Mouse (Mus musculus): ENCODE data around the gene Stxbp6.

Stxbp6 gene

DNA sequence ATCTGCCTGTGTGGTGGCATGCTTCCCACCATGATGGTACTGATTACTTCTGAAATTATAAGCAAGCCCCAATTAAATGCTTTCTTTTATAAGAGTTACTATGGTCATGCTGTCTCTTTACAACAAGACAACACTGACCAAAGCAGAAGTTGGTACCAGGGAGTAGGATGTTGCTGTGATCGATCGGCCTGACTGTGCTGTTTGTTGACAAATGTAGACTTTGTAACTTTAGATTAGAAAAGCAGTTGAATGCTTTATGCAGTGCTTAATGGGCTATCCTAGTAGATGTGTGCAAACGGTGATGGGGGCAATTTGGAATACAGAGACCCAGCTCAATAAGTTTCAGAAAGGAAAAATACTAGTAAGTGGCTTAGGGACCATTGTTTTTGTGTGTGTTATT is 77.6 kb downstream of the Stxbp6 start:
- DNase-seq (ENCODE audit: low spot score in 2 of 2) = no peak

DNA sequence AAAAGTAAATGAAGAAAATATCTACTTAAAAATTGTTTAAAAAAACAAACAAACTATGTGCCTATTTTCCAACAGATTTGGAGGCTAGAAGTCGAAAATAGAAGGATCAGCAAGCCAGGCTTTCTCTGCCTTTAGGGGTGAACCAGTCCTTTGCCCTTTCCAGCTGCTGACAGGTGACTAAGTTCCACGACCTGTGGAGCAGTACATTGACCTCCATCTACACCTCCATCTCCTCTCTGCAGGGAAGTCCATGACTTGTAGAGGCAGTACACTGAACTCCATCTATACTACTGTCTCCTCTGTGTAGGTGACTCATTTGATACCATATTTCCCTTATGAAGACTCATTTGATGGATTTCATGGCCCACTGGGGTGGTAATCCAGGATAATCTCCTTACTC is 78.2 kb downstream of the Stxbp6 start:
- DNase-seq (ENCODE audit: low spot score in 2 of 2) = no peak

DNA sequence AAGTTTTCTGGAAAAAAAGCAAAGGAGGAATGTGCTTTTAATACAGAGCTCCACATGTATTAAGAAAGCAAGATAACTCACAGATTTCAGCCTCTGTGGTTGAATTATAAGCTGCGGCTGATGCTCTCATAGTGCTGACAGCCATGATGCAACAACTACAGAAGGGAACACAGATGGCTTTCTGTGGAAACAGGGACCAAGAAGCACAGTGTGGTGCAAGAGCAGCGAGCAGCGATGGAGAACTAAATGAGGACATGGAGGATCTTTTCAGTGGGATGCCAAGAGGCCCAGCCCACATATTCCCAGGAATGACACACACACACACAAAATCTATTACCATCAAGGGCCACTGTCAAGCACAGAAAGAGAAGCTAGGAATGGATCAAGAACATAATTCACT is 81.1 kb downstream of the Stxbp6 start:
- no peak for DNase-seq (ENCODE audit: low spot score in 2 of 2)

DNA sequence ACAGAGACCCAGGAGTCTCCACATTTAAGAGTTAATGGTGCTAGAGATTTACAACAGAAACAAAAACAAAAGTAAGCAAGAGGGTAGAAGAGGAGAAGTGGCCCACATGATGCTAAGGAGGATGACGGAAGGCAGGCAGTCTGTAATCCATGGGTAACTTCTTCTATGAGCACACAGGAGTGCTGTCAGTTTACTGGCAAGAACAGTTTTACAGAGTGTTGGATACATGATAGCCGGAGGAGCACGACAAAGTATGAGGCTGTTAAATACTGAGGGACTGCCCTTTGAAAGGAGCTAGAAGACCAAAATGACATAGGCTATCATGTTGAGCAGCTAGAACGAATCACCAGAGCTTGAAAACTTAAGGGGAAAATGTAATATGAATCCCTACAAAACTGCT is 81.7 kb downstream of the Stxbp6 start:
- DNase-seq (ENCODE audit: low spot score in 2 of 2) = no peak

DNA sequence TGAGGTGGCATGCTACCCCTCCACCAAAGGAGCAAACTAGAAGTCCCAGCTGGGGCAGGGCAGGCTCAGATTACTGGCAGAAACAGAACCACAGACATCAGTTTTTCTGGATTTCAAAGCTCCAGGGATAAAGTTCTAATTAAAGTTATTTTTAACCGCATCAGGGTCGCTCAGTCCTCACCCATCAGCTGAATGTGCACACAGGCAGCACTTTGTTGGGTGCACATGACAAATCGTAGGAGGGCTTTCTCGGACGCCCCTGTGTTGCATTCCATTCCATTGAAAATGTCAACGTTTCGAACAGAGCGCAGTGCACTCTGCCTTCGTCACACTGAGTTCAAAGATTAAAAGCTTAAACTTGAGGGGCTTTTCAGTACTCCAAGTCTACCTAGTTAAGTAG is 84.1 kb downstream of the Stxbp6 start:
- no peak for DNase-seq (ENCODE audit: low spot score in 2 of 2)

DNA sequence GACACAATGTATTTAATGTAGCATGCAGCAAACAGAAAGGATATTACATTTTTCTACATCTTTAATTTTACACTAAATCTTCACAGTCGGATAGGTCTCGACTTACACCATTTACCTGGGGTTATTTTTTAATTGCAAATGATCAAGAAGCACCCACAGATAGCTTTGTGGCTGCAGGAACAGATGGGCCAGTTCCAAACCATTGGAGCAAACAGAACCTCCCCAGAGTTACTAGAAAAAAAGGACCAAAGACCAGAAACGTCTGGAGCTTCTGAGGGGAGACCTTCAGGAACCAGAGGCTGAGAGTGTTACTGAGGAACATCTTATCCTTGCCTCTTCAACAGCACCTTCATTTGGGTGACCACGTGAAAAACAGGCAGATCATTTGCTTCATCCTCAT is 85.5 kb downstream of the Stxbp6 start:
- no peak for DNase-seq (ENCODE audit: low spot score in 2 of 2)

DNA sequence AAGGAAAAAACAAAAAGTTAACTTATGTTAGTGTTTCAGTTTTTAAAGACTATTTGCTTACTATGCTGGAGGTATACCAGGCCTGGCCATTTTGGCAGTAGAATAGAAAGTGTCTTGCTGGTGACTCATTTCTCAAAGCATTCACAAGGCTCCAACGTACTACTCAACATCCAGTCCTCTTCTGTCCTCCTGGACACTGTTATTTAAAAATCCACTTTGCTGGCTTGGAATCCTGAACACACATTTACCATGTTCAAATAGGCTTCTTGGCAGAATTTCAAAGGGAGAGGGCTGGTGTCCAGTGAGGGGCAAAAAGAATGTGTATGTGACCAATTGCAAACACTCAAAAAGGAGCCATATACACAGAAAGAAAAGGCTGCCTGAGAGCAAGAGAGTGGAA is 86.7 kb downstream of the Stxbp6 start:
- no peak for DNase-seq (ENCODE audit: low spot score in 2 of 2)

DNA sequence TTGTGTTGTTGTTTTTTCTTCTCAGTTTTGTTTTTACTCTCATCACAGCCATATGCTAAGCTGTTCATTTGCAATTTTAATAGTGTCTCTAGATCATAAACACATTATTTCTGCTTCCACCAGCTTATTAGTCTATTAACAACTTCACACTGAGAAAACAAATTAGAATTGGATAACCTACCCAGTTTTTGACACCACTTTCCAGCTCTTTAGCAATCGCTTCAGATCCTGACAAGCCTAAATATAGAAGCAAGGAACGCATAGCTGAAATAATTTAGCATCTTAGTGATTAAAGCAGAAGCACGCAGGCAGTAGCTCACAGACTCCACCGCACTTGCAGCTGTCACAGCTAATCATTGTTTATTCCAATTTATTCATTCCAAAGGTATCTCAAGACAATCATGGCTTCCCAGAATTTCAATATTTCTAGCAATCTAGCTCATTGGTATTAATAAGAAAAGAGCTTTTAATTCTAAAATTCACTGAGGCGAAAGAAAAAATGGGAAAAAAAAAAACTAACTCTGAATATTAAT is 95.1 kb downstream of the Stxbp6 start:
- DNase-seq (ENCODE audit: low spot score in 2 of 2) = no peak

DNA sequence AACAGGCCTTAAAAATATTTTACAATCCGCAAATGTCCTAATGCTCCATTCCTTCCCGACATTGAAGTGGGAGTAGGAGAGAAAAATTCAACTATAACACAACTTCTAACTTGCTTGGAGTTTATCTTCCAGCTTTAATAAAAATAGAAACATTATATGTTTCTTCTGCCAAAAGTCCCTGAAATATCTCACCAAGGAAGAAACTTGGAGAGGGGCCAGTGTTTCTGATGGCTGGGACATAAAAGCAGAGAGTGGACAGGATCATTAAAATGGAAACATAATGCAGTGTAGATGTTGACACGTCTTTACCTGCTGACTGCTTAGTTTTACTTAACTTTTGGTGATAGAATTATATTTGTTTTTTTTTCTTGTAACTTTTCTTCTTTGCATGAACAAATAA is 99.2 kb downstream of the Stxbp6 start:
- DNase-seq (ENCODE audit: low spot score in 2 of 2) = no peak

DNA sequence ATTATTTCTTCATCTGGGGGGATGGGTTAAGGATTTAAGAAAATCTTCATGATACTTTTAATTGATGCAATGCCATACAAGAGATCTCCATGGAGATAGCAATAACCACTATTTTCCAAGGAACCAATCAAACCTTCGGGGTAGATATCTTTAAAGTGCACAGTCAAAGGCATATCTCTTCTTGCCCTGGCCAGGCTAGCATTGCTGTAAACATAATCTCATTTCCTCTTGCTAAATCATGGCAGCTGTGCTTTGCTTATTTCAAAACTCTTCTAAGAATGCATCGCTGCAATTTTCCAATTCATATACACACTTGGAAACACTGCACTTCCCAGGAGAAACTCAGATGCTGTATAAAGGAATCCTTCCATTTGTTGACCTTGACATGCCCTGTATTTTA is 103.0 kb downstream of the Stxbp6 start:
- DNase-seq (ENCODE audit: low spot score in 2 of 2) = no peak

DNA sequence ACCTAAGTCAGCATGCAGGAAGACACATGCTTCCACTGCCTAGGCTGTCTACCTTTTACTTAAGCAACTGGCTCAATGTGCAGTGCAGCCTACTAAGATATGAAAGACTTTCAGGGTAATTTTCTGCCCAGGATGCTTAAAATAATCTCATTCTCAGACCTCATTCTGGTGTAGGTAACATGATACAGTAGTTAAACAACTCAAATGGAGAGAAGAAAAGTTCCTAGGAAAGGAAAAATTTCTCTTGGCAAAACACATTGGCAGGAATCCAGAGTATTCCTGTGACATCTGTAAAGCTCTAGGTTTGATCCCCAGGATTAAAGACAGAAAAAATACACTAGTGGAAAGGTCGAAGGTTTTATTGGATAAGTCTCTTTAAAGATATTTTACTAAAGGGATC is 107.1 kb downstream of the Stxbp6 start:
- DNase-seq (ENCODE audit: low spot score in 2 of 2) = no peak

DNA sequence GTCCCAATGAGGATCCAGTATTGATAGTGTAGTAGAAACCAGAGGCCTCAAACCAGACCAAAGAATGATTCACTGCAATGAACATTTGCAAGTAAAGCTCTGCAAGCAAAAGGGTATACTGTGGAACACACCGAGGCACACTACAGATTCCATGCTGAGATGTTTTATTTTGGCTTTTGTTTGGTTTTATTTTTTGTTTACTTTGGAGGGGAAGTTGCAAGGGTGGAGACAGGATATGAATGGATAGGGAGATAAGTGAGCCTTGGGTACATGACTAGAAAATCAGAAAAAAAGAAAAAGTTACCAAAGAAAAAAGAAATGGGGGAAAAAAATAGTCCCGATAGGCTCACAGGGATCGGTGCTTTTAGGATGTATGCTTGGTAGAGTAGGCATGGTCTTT is 117.0 kb downstream of the Stxbp6 start:
- no peak for DNase-seq (ENCODE audit: low spot score in 2 of 2)

DNA sequence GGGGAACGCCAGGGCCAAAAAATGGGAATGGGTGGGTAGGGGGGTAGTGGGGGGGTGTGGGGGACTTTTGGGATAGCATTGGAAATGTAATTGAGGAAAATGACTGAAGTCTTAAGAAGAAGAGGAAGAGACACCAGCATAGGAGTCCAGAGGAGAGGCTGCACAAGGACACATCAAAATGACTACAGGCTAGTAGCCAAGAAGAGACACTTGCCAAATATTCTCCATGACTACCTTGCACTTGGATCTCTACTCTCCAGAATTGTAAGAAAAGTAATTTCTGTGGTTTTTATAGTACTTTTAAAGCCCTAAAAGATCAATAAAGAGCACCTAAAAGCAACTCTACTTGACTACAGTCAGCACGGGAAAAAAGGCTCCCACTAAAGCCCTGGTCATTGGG is 121.4 kb downstream of the Stxbp6 start:
- DNase-seq (ENCODE audit: low spot score in 2 of 2) = no peak

DNA sequence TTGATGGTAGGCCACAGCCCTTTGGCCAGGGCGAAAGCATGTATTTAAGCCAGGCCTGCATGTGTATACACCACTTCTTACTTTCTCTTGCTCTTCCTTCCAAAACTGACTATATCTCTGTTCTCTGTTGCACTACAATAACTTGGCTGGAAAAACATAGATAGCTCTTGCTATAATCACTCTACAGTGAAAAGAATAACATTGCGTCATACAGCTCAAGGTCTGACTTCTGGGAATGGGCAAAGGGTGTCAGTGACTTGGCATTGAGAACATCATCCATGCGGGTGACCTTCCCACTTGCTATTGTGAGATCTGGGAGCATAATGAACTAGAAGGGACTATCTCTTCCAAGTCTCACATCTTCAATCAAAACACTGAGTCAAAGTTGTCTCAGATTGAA is 122.4 kb downstream of the Stxbp6 start:
- DNase-seq (ENCODE audit: low spot score in 2 of 2) = no peak

DNA sequence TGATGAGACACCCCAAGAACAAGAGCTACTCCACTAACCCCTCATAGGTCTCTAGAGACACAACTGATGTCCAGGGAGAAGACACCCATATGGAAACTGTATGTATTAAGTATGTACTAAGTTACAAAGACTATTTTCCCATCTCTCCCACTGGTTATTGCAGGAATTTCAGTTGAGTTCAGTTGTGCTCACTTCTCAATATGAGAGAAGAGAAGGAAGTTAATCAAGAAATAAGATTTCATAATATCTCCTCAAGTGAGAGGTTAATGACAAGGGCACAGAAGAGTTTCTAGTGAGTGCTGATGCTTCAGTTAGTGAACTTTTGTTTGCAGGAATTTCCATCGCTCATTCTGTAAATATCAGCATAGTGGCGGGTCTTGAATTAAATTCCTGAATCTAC is 124.0 kb downstream of the Stxbp6 start:
- DNase-seq (ENCODE audit: low spot score in 2 of 2) = no peak

DNA sequence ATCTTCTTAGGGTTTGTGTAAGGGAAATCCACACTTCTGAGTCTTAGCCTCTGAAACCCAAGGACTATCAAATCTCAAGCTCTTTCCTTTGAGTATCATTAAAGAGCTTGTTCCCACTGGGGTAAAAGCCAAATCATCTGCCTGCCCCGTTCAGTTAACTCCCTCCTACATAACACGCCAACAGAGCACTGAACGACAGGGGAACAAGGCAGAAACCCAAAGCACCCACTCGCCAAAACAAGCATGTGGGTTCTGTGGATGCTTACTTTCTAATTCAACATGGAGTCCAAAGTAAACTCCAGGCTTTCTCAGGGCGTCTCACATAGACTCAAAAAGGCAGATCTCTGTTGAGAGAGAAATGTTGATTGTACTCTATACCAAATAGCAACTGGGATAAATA is 126.7 kb downstream of the Stxbp6 start:
- no peak for DNase-seq (ENCODE audit: low spot score in 2 of 2)

DNA sequence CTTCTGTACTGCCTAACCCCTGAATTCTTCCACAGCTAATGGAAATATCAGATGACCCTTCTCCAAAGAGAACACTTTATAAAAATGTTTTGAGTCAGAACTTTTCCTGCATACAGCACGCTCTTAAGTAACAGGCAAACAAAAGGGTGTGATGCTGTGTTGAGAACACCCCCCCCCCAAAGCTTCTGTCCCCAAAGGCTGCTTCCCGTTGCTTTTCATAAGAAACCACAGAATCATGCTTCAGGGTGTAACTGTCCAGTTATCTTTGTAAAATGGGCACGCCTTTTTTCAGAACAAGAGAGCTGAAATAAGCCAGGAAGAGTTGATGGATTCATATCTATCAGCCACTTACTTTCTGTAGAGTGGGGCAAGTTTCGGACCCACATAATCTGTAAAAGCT is 134.2 kb downstream of the Stxbp6 start:
- no peak for DNase-seq (ENCODE audit: low spot score in 2 of 2)

DNA sequence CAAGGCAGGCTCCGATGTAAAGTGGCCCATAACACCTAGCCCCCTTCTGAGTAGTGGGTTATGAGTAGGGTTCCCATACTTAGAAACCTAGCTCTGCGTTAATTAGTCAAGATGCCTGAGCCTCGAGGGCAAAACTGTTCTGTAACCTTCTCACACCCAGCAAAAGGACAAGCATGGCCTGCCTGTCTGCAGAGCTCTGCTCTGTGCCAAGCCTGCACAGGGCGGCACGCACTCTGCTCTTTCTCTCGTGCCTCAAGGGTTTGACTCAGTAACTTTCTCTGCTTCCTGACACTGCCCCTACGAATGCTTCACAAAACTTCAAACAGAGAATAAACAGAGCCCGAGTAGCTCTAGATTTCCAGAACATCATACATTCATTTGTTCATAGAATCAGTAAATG is 135.4 kb downstream of the Stxbp6 start:
- no peak for DNase-seq (ENCODE audit: low spot score in 2 of 2)

DNA sequence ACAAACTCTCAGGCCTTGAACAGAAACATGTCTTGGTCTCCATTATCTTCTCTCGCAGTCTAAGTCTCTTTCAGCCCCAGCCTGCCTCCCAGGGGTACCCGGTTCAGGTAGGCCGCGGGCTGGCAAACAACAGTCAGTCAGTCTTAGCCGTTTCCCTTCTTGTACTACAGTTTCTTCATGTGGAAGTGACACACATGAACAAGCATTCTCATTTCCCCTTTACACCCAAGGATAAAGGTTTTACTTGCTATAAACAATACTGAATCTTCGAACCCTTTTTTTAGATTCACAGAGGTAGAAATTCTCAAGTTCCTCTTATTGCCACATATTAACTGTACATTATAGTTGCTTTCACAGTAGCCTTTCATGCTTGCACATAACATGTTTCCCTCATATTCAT is 141.6 kb downstream of the Stxbp6 start:
- DNase-seq (ENCODE audit: low spot score in 2 of 2) = no peak

DNA sequence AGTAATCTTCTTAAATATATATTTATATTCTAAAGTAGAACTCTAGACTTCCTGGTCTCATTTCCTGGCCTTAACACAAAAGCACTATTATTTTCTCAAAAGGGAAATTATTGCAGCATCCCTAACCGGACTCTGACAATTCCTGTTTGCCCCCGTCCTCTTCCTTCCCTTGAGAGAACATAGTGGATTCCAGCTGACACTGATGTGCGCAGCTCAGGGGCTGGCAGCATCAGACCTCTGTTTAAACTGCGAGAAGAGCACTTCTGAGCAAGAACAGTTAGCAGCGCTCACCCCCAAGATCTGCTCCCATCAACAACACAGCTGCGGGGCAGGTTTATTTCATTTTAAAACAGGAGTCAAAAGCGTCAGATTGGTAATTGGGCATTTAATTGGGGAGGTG is 142.8 kb downstream of the Stxbp6 start:
- no peak for DNase-seq (ENCODE audit: low spot score in 2 of 2)

DNA sequence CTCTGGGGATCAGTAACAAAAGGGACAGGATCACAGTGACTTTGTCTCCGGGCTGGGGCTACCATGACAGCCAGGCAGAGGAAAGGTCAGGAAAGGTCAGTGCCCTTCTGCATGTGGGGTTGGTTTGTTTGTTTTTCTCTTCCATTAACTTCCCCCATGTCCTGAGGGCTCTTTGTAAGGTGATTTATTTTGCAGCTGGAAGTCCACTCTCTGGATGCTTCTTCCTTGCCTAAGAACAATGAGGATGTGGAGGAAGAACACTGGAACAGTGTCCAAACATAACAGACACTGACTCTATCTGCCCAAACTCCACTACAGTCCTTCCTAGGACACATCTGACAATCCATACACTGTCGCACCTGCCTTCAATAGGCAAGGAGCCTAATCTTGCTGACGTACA is 146.1 kb downstream of the Stxbp6 start:
- no peak for DNase-seq (ENCODE audit: low spot score in 2 of 2)

DNA sequence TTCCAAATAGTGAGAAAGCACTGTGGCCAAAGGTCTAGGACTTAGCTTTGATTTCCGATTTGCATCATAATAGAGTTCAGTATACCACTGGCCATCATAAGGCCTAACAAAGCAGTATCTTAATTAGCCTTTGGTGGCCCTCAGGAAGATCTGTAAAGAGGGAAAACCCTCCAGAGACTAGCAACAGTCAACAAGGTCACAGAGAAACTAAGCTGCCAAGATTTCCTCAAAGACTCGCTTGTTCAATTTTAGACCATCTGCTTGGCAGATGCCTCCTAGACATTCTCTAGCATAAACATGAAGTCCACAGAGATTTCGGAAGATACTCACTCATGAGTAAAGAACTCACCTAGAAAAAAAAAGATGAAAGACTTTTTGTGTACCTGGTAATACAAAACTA is 148.6 kb downstream of the Stxbp6 start:
- DNase-seq (ENCODE audit: low spot score in 2 of 2) = no peak

DNA sequence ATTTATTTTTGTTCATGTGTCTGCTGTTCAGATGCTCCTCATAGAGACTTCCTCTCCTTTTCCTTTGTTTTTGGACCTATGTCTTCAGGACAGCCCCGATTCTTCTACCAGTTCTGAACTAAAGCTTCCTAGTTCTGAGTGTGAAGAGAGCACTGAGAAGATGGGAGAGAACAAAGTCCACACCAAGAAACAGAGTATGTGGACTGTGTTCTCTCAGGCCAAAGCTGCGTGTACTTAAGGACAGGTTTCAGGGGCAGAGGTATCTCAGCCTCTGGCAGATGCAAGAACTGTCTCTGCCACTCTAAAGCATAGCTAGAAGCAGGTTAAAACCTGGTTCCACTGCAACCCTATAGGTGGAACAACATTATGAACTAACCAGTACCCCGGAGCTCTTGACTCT is 151.2 kb downstream of the Stxbp6 start:
- DNase-seq (ENCODE audit: low spot score in 2 of 2) = no peak

DNA sequence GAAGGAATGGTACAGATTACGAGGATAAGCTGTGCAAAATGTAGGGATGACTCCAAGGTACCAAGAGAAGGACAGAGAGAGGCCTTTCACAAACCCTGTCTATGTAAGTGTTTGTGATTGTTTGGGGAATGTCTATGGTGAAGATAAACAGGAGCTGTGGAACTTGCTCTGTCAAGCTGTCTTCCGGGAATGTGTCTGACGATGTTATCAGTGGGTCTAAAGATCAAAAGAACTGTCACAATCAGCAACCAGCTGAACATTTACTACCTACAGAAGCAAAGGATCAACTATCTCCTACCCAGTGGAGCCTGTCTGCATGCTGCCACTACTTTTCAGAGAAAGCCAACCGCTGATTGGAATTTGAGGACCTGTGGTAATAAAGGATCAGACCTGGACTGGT is 152.3 kb downstream of the Stxbp6 start:
- DNase-seq (ENCODE audit: low spot score in 2 of 2) = no peak

DNA sequence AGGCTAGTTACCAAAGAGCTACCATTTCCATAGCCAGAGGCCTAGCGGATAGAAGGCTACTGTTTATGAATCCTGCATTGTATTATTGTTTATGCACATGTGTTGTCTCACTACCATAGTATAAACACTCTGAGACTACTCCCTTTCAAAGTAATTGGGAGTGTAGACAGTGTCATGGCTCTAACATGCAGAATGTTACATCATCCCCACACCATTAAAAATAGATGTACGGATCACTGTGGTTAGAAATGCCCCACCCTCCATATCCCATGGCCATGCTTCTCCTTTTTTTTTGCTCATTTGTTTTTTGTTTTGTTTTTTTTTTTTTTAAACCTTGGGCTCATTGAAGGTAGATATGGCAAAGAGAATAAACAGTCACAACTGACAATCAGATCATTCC is 154.9 kb downstream of the Stxbp6 start:
- no peak for DNase-seq (ENCODE audit: low spot score in 2 of 2)
